Mouse (Mus musculus): ENCODE results near the gene Tmem86b. TPM values are rescaled to one million over a fixed set of nuclear protein-coding genes. Genes with fewer than 3 reads are reported as not detected.
"Not testable (repeated sequence)": the region's sequence is repeated elsewhere in the genome, so short reads cannot be mapped to it uniquely, and the experiment has no call there.

Tmem86b gene
- polyA plus RNA-seq, 1 experiment from 2014 or later, result 1.0 TPM

DNA sequence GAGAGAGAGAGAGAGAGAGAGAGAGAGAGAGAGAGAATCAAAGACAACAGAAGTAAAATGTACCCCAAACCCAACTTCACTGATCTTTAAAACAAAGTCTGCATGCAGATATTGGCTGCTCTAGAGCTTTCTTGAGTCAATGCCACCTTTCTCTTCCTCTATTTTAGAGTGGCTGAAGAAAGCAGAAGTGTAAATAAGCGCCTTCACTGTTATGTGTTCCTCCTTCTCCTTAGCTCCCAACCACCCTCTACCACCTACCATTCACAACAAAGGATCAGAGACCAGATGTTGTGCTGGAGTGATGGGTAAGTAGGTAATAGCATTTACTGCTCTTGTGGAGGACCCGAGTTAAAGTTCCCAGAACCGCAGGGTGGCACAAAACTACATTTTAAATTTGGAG is 49.7 kb downstream of the Tmem86b start:
- H3K27ac ChIP-seq (ENCODE audit: low read depth, low read length); H3K9me3 ChIP-seq (ENCODE audit: control insufficient read depth, low read length); H3K27me3 ChIP-seq (ENCODE audit: control insufficient read depth, insufficient read depth, low read length); H3K4me2 ChIP-seq (replicated peaks; ENCODE audit: low read depth, low read length); H3K4me1 ChIP-seq (ENCODE audit: control insufficient read depth, insufficient read depth, low read length); H3K36me3 ChIP-seq (ENCODE audit: control insufficient read depth, insufficient read depth, low read length); ATAC-seq (ENCODE audit: low FRiP score, low TSS enrichment); H3K9ac ChIP-seq (ENCODE audit: low read depth, low read length); H3K4me3 ChIP-seq (ENCODE audit: low read length): not testable (repeated sequence)
- 76% methylated on average over 3 of the region's 3 CpGs for WGBS

Small RNA genes within 50 kb of the gene (microRNA-seq; reads per million reads assigned to microRNA genes)
- gene Gm23577, result not detected

Other genes starting within 250 kb of the Tmem86b start
- gene Gp6, start 233.7 kb downstream of the Tmem86b start, polyA plus RNA-seq (2014; fragmentation: Nextera tagmentation; extraction: Ambion mirVana), result 0.07 TPM in 2 replicates
- 23.4 and 32.9 TPM in 2 replicates for gene Rdh13, start 185.8 kb downstream of the Tmem86b start, polyA plus RNA-seq (2014; fragmentation: Nextera tagmentation; extraction: Ambion mirVana)
- 3.0 and 6.8 TPM in 2 replicates for gene Eps8l1, start 170.7 kb downstream of the Tmem86b start, polyA plus RNA-seq (2014; fragmentation: Nextera tagmentation; extraction: Ambion mirVana)
- 50.8 and 51.2 TPM in 2 replicates for gene Ppp1r12c, start 129.7 kb downstream of the Tmem86b start, polyA plus RNA-seq (2014; fragmentation: Nextera tagmentation; extraction: Ambion mirVana)
- 13.4 and 20.6 TPM in 2 replicates for gene Tnnt1, start 115.0 kb downstream of the Tmem86b start, polyA plus RNA-seq (2014; fragmentation: Nextera tagmentation; extraction: Ambion mirVana)
- gene Tnni3, start 107.2 kb downstream of the Tmem86b start, polyA plus RNA-seq (2014; fragmentation: Nextera tagmentation; extraction: Ambion mirVana), result 4.9 and 8.1 TPM in 2 replicates
- 1.3 and 2.4 TPM in 2 replicates for gene Dnaaf3, start 99.0 kb downstream of the Tmem86b start, polyA plus RNA-seq (2014; fragmentation: Nextera tagmentation; extraction: Ambion mirVana)
- gene Syt5, start 83.9 kb downstream of the Tmem86b start, polyA plus RNA-seq (2014; fragmentation: Nextera tagmentation; extraction: Ambion mirVana), result 5.3 and 5.5 TPM in 2 replicates
- gene Ptprh, start 27.4 kb downstream of the Tmem86b start, polyA plus RNA-seq (2014; fragmentation: Nextera tagmentation; extraction: Ambion mirVana), result 0.09 TPM in 1 of 2 replicates, not detected in the other
- 8.3 and 10.2 TPM in 2 replicates for gene Ppp6r1, start 27.6 kb upstream of the Tmem86b start, polyA plus RNA-seq (2014; fragmentation: Nextera tagmentation; extraction: Ambion mirVana)
- gene Hspbp1, start 53.6 kb upstream of the Tmem86b start, polyA plus RNA-seq (2014; fragmentation: Nextera tagmentation; extraction: Ambion mirVana), result 113 and 140 TPM in 2 replicates
- gene Brsk1, start 59.2 kb upstream of the Tmem86b start, polyA plus RNA-seq (2014; fragmentation: Nextera tagmentation; extraction: Ambion mirVana), result 1.9 and 3.0 TPM in 2 replicates
- gene Tmem150b, start 93.8 kb upstream of the Tmem86b start, polyA plus RNA-seq (2014; fragmentation: Nextera tagmentation; extraction: Ambion mirVana), result 0.14 TPM in 1 of 2 replicates, not detected in the other
- gene Kmt5c, start 108.7 kb upstream of the Tmem86b start, polyA plus RNA-seq (2014; fragmentation: Nextera tagmentation; extraction: Ambion mirVana), result 59.3 and 69.2 TPM in 2 replicates
- gene Cox6b2, start 121.7 kb upstream of the Tmem86b start, polyA plus RNA-seq (2014; fragmentation: Nextera tagmentation; extraction: Ambion mirVana), result 47.1 and 62.7 TPM in 2 replicates
- not detected in 2 replicates for gene Fam71e2, start 139.9 kb upstream of the Tmem86b start, polyA plus RNA-seq (2014; fragmentation: Nextera tagmentation; extraction: Ambion mirVana)
- 0.31 TPM in 1 of 2 replicates, not detected in the other for gene Il11, start 151.4 kb upstream of the Tmem86b start, polyA plus RNA-seq (2014; fragmentation: Nextera tagmentation; extraction: Ambion mirVana)
- gene Tmem190, start 151.5 kb upstream of the Tmem86b start, polyA plus RNA-seq (2014; fragmentation: Nextera tagmentation; extraction: Ambion mirVana), result 0.63 TPM in 1 of 2 replicates, not detected in the other
- gene Tmem238, start 158.2 kb upstream of the Tmem86b start, polyA plus RNA-seq (2014; fragmentation: Nextera tagmentation; extraction: Ambion mirVana), result 6.9 and 8.2 TPM in 2 replicates
- gene Rpl28, start 161.5 kb upstream of the Tmem86b start, polyA plus RNA-seq (2014; fragmentation: Nextera tagmentation; extraction: Ambion mirVana), result 251 and 292 TPM in 2 replicates
- gene Ube2s, start 181.2 kb upstream of the Tmem86b start, polyA plus RNA-seq (2014; fragmentation: Nextera tagmentation; extraction: Ambion mirVana), result 465 and 546 TPM in 2 replicates
- gene Shisa7, start 213.3 kb upstream of the Tmem86b start, polyA plus RNA-seq (2014; fragmentation: Nextera tagmentation; extraction: Ambion mirVana), result 0.89 and 1.1 TPM in 2 replicates
- 4.5 and 8.3 TPM in 2 replicates for gene Isoc2b, start 238.8 kb upstream of the Tmem86b start, polyA plus RNA-seq (2014; fragmentation: Nextera tagmentation; extraction: Ambion mirVana)
- 0.95 and 1.3 TPM in 2 replicates for gene Isoc2a, start 245.7 kb upstream of the Tmem86b start, polyA plus RNA-seq (2014; fragmentation: Nextera tagmentation; extraction: Ambion mirVana)

Measured in kidney, embryonic 14.5 days (tissue).